Mouse (Mus musculus) neural tube, embryonic 14.5 days (tissue): ENCODE data around the gene Aamdc. TPM values are rescaled to one million over a fixed set of nuclear protein-coding genes. Genes with fewer than 3 reads are reported as not detected.

Source experiments
- ATAC-seq: fragments of 200-750 bp; cut with Nextera tagmentation; 2 replicates; pipeline ENCODE4 v1.8.0; 2017; ENCODE audit warnings: low read depth, mild to moderate bottlenecking, moderate TSS enrichment, moderate library complexity
- H3K27ac ChIP-seq: fragments of 300-500 bp; sonication (generic); 2 replicates; pipeline ENCODE4 v1.5.1; 2014; ENCODE audit warnings: low read depth, mild to moderate bottlenecking, control low read depth, low read length, moderate library complexity, mixed read lengths
- H3K27me3 ChIP-seq: fragments of 300-500 bp; sonication (generic); 2 replicates; pipeline ENCODE4 v1.6.1; 2014; ENCODE audit warnings: low read length; ENCODE audit not compliant: control insufficient read depth, insufficient read depth
- H3K36me3 ChIP-seq: fragments of 300-500 bp; sonication (generic); 2 replicates; pipeline ENCODE4 v1.6.1; 2014; ENCODE audit warnings: low read length, mixed read lengths; ENCODE audit not compliant: control insufficient read depth, insufficient read depth
- H3K4me1 ChIP-seq: fragments of 300-500 bp; sonication (generic); 2 replicates; pipeline ENCODE4 v1.6.1; 2014; ENCODE audit warnings: low read length; ENCODE audit not compliant: control insufficient read depth, insufficient read depth
- H3K4me2 ChIP-seq: fragments of 300-500 bp; sonication (generic); 2 replicates; pipeline ENCODE4 v1.6.1; 2014; ENCODE audit warnings: mild to moderate bottlenecking, low read depth, low read length, control low read depth
- H3K4me3 ChIP-seq: fragments of 300-500 bp; sonication (generic); 2 replicates; pipeline ENCODE4 v1.5.1; 2014; ENCODE audit warnings: low read depth, low read length, control low read depth, mixed read lengths
- H3K9ac ChIP-seq: fragments of 300-500 bp; sonication (generic); replicated peaks from 2 replicates; pipeline ENCODE4 v1.6.1; 2014; ENCODE audit warnings: low read depth, mild to moderate bottlenecking, control low read depth, low read length, mixed read lengths
- H3K9me3 ChIP-seq: fragments of 300-500 bp; sonication (generic); 2 replicates; pipeline ENCODE4 v1.6.1; 2016; ENCODE audit warnings: low read length; ENCODE audit not compliant: control insufficient read depth
- WGBS: fragments of 180-500 bp; shearing (Covaris S2); extraction: QIAGEN DNeasy Blood & Tissue Kit; methylation state at CpG from one replicate; pipeline ENCODE4 v1.1.7; 2014; 5-methylcytosine and 5-hydroxymethylcytosine counted together
- polyA plus RNA-seq: library from polyadenylated mRNA; unstranded; fragments of >200 nt; fragmentation: Nextera tagmentation; extraction: Ambion mirVana; gene quantifications from 2 replicates; pipeline ENCODE4 v1.2.1, GENCODE M21; 2014

The Aamdc gene
- polyA plus RNA-seq, 1 experiment from 2014 or later = 55.0 TPM

GRCm38 (mm10) chr7:97546462-97546861, 32.8 kb downstream of the Aamdc start:
- no peak overlapping the region for H3K9ac ChIP-seq
- H3K36me3 ChIP-seq = peaks cover 9% of the 10 kb centered on the region
- H3K4me2 ChIP-seq = no peak overlapping the region
- no peak overlapping the region for H3K4me3 ChIP-seq
- H3K27me3 ChIP-seq = no peaks in the 10 kb centered on the region
- ATAC-seq = no peak
- H3K4me1 ChIP-seq = no peaks in the 10 kb centered on the region
- no peaks in the 10 kb centered on the region for H3K9me3 ChIP-seq
- WGBS = 86% methylated on average over 2 of the region's 2 CpGs
- no peak overlapping the region for H3K27ac ChIP-seq

DNA sequence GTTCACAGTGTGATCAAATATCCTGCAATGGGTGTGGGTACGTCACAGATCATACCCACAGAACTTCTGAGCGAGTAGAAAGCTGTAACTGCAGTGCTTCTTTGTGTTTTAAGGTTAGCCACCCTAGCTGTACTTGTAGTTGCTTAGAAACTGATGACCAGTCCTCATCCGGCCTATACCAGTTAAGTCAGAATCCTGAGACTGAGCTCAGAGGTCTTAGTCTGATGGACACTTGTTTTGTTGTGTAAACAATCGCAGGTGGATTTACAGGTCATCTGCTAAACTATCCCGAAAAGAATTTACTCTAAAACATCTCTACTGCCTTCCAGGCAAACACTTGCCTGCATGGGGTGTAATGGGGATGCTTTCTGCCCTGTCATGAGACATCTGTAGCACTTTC, 42.7 kb downstream of the Aamdc start:
- Histone ChIP-seq H3K9me3 (no peaks in the 10 kb centered on the region), H3K9ac (no peak overlapping the region), H3K27ac (no peak overlapping the region), H3K4me3 (no peak overlapping the region), H3K27me3 (no peaks in the 10 kb centered on the region), H3K36me3 (peaks cover 30% of the 10 kb centered on the region), H3K4me2 (no peak overlapping the region), H3K4me1 (no peaks in the 10 kb centered on the region)
- ATAC-seq = no peak
- WGBS = 96% methylated on average over 5 of the region's 5 CpGs

DNA sequence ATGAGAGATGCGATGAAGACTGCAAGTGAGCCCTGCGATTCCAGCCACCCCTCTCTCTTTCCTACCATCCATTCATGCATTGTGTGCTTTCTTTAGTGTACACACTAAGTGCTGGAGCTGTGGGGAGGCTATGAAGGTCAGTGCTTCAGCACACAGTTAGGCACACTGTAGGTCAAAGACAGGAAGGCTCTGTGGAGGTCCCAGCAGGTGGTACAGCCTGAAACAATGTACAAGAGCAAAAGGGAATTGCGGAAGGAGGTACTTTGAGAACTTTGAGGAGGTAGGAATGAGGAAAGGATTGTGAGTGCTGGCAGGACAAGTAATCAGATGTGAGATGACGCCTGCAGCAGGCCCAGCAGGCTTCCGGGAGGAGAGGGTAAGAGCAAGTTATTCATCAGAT, 43.8 kb downstream of the Aamdc start:
- H3K27me3 ChIP-seq = no peaks in the 10 kb centered on the region
- 84% methylated on average over 5 of the region's 5 CpGs for WGBS
- no peak overlapping the region for H3K4me3 ChIP-seq
- no peak overlapping the region for H3K27ac ChIP-seq
- no peaks in the 10 kb centered on the region for H3K4me1 ChIP-seq
- no peak overlapping the region for H3K4me2 ChIP-seq
- peaks cover 32% of the 10 kb centered on the region for H3K36me3 ChIP-seq
- H3K9ac ChIP-seq = no peak overlapping the region
- no peak for ATAC-seq
- H3K9me3 ChIP-seq = no peaks in the 10 kb centered on the region

DNA sequence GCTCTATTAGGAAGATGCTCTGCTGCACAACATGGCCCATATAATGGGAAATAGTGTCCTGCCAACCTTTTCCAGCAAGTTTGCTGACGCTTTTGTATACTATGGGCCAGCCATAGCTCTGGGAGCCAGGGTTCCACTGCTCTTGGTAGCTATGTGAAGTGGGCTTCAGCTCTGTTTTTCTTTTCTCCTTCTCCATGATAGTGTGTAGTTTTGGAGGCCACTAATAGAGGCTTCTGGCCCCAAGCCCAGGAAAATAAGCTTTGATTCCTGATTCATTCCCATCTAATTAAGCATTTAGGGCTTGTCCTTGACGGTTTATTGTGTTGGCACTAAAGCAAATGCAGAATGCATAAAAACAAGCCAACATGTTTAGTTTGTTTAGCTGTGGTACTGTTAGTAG, 59.4 kb downstream of the Aamdc start:
- Histone ChIP-seq H3K4me2 (no peak overlapping the region), H3K27me3 (no peaks in the 10 kb centered on the region), H3K27ac (no peak overlapping the region), H3K4me3 (no peak overlapping the region), H3K9ac (no peak overlapping the region), H3K4me1 (no peaks in the 10 kb centered on the region), H3K36me3 (peaks cover 32% of the 10 kb centered on the region), H3K9me3 (no peaks in the 10 kb centered on the region)
- WGBS = 89% methylated on average over 2 of the region's 2 CpGs
- ATAC-seq = no peak

- H3K4me3 ChIP-seq = no peak overlapping the region
- no peak for ATAC-seq
- H3K27ac ChIP-seq = no peak overlapping the region
- no peaks in the 10 kb centered on the region for H3K9me3 ChIP-seq
- no peaks in the 10 kb centered on the region for H3K27me3 ChIP-seq
- H3K4me1 ChIP-seq = no peaks in the 10 kb centered on the region
- H3K9ac ChIP-seq = no peak overlapping the region
- H3K4me2 ChIP-seq = no peak overlapping the region
- H3K36me3 ChIP-seq = peaks cover 49% of the 10 kb centered on the region
- 92% methylated on average over 1 of the region's 1 CpGs for WGBS
These were observed 64.5 kb downstream of the Aamdc start for GRCm38 (mm10) chr7:97514786-97515185.

- 84% methylated on average over 5 of the region's 5 CpGs for WGBS
- H3K4me1 ChIP-seq = no peaks in the 10 kb centered on the region
- no peak overlapping the region for H3K9ac ChIP-seq
- no peaks in the 10 kb centered on the region for H3K27me3 ChIP-seq
- H3K4me2 ChIP-seq = no peak overlapping the region
- H3K9me3 ChIP-seq = no peaks in the 10 kb centered on the region
- no peak for ATAC-seq
- H3K36me3 ChIP-seq = peaks cover 15% of the 10 kb centered on the region; the same call in 1 of the 2 replicates
- no peak overlapping the region for H3K27ac ChIP-seq
- H3K4me3 ChIP-seq = no peak overlapping the region
These were observed 78.6 kb downstream of the Aamdc start for GRCm38 (mm10) chr7:97500555-97501209.

Other genes starting within 250 kb of the Aamdc start
- 4.6 and 5.1 TPM in 2 replicates for gene Usp35, start 247.5 kb downstream of the Aamdc start, polyA plus RNA-seq
- 7.5 and 9.8 TPM in 2 replicates for gene Kctd21, start 247.2 kb downstream of the Aamdc start, polyA plus RNA-seq
- 9.6 and 12.0 TPM in 2 replicates for gene Alg8, start 207.9 kb downstream of the Aamdc start, polyA plus RNA-seq
- 490 and 530 TPM in 2 replicates for gene Ndufc2, start 179.5 kb downstream of the Aamdc start, polyA plus RNA-seq
- 1.3 and 1.4 TPM in 2 replicates for gene Thrsp, start 161.8 kb downstream of the Aamdc start, polyA plus RNA-seq
- 2.1 and 2.5 TPM in 2 replicates for gene Kctd14, start 128.2 kb downstream of the Aamdc start, polyA plus RNA-seq
- 45.7 and 50.1 TPM in 2 replicates for gene Ints4, start 98.5 kb downstream of the Aamdc start, polyA plus RNA-seq
- gene Rsf1, start 392 bp upstream of the Aamdc start, polyA plus RNA-seq = 29.3 and 30.7 TPM in 2 replicates
- 187 and 197 TPM in 2 replicates for gene Clns1a, start 117.1 kb upstream of the Aamdc start, polyA plus RNA-seq
- gene Aqp11, start 158.8 kb upstream of the Aamdc start, polyA plus RNA-seq = 20.7 and 20.8 TPM in 2 replicates
- 148 and 155 TPM in 2 replicates for gene Pak1, start 209.0 kb upstream of the Aamdc start, polyA plus RNA-seq